Mouse (Mus musculus) heart, embryonic 13.5 days (tissue): ENCODE measurements around the gene Pik3r2. TPM values are rescaled to one million over a fixed set of nuclear protein-coding genes. Genes with fewer than 3 reads are reported as not detected.
"Not testable (repeated sequence)": the region's sequence is repeated elsewhere in the genome, so short reads cannot be mapped to it uniquely, and the experiment has no call there.

Experiments
- ATAC-seq: fragments of 200-750 bp; cut with Nextera tagmentation; 2 replicates; pipeline ENCODE4 v1.8.0; 2017; ENCODE audit warnings: moderate TSS enrichment; ENCODE audit not compliant: insufficient number of reproducible peaks, low FRiP score, low TSS enrichment; ENCODE audit errors: extremely low read depth
- H3K27ac ChIP-seq: fragments of 300-500 bp; sonication (generic); replicated peaks from 2 replicates; pipeline ENCODE4 v1.5.1; 2015; ENCODE audit warnings: moderate library complexity, mild to moderate bottlenecking, inconsistent platforms
- H3K27me3 ChIP-seq: fragments of 300-500 bp; sonication (generic); replicated peaks from 2 replicates; pipeline ENCODE4 v1.6.1; 2015; ENCODE audit warnings: mild to moderate bottlenecking, inconsistent platforms
- H3K36me3 ChIP-seq: fragments of 300-500 bp; sonication (generic); 2 replicates; pipeline ENCODE4 v1.6.1; 2015; ENCODE audit warnings: mild to moderate bottlenecking, inconsistent platforms
- H3K4me1 ChIP-seq: fragments of 300-500 bp; sonication (generic); 2 replicates; pipeline ENCODE4 v1.6.1; 2015; ENCODE audit warnings: inconsistent platforms
- H3K4me2 ChIP-seq: fragments of 300-500 bp; sonication (generic); 2 replicates; pipeline ENCODE4 v1.6.1; 2015; ENCODE audit warnings: inconsistent platforms, mild to moderate bottlenecking, moderate library complexity
- H3K4me3 ChIP-seq: fragments of 300-500 bp; sonication (generic); 2 replicates; pipeline ENCODE4 v1.5.1; 2015; ENCODE audit warnings: moderate library complexity, mild to moderate bottlenecking, inconsistent platforms
- H3K9ac ChIP-seq: fragments of 300-500 bp; sonication (generic); 2 replicates; pipeline ENCODE4 v1.6.1; 2015; ENCODE audit warnings: inconsistent platforms, mild to moderate bottlenecking, moderate library complexity
- H3K9me3 ChIP-seq: fragments of 300-500 bp; sonication (generic); 2 replicates; pipeline ENCODE4 v1.6.1; 2016; ENCODE audit warnings: inconsistent platforms
- WGBS: fragments of 180-500 bp; shearing (Covaris S2); methylation state at CpG from one replicate; pipeline ENCODE4 v1.1.7; 2015; ENCODE audit warnings: mixed read lengths; 5-methylcytosine and 5-hydroxymethylcytosine counted together
- polyA plus RNA-seq: library from polyadenylated mRNA; unstranded; fragments of >200 nt; fragmentation: Nextera tagmentation; extraction: Ambion mirVana; gene quantifications from 2 replicates; pipeline ENCODE4 v1.2.1, GENCODE M21; 2015

The Pik3r2 gene
- 34.9 and 36.5 TPM in 2 replicates for polyA plus RNA-seq

DNA sequence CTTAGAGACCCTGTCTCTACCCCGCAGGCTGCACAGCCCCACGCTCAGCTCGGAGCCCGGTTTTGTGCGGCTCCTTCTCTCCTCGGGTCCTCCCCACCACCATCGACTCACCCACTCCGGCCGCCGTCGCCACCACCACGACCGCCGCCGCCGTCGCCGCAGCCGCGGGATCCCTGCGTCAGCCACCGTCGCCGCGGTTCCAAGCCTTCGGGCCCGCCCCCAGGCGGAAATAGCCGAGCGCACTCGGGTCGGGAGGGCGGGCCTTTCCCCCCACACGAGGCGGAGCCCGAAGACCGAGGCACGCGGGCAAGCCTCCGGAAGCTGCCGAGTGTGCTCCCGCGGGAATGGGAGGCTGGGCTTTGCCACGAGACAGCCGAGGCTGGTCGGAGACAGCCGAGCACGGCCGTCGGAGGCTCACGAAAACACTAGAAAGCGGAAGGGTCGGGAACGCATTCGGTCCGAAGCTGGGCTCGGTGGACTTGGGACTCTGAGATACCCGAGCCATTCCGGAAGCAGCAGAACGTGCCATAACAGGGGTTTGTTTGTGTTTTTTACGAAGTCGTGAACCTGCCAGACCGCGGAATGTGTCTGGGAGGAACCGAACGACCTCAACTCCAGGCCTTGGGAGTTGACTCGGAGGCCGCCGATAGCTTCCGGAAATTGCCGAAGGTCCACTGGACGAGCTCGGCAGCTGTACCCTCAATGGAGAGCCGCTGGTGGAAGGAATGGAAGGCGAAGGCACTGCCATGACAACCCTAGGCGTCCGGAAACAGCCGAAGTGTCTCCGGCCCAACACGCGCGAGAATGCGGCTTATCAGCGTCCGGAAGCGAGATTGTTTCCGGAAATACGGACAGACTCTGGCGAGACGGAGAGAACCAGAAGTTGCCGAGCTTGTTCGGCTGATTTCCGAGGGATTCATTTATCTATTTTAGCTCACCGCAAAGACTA is at the start of gene Pik3r2:
Gene Pik3r2 (minus strand): TSS at position 218 of the 949 bp plus-strand sequence.
- under 1% methylated on average over 91 of the region's 94 CpGs for WGBS
- Histone ChIP-seq H3K36me3 (peaks cover 68% of the 10 kb centered on the region), H3K27me3 (no peaks in the 10 kb centered on the region), H3K9me3 (no peaks in the 10 kb centered on the region), H3K4me2 (peak within 1 kb of the TSS; percentile 89), H3K9ac (peak within 1 kb of the TSS; percentile 99), H3K27ac (peak within 1 kb of the TSS; percentile 99), H3K4me3 (peak within 1 kb of the TSS; percentile 93), H3K4me1 (peaks cover 45% of the 10 kb centered on the region)
- ATAC-seq = peak; percentile 82

DNA sequence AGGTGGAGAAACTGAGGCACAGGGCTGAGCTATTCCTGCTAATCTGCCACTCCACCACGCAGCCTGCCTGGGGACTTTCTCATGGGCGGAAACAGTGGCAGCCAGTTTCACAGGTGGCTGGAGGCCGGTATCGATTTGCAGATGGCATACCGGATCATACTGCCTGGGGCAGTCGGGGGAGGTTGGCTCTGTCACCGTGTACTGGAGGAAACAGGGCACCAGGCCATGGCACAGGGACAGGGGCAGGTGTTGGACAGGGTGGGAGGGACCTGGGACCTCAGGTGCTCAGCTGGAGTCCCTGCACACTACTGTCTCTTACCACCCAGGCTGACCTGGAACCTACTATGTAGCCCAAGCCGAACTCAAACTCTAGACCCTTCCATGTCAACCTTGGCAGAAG is 49.3 kb upstream of the Pik3r2 start:
- peaks cover 33% of the 10 kb centered on the region for H3K27me3 ChIP-seq
- H3K9ac ChIP-seq = no peak overlapping the region
- H3K36me3 ChIP-seq = no peaks in the 10 kb centered on the region
- H3K9me3 ChIP-seq = peaks cover 5% of the 10 kb centered on the region; the same call in 1 of the 2 replicates
- H3K4me3 ChIP-seq = no peak overlapping the region
- 0 out of 2 replicates have a peak, but pooled peaks cover 2% of the 10 kb centered on the region for H3K4me1 ChIP-seq
- no peak overlapping the region for H3K4me2 ChIP-seq
- no peak for ATAC-seq
- 78% methylated on average over 8 of the region's 8 CpGs for WGBS
- H3K27ac ChIP-seq = no peak overlapping the region

DNA sequence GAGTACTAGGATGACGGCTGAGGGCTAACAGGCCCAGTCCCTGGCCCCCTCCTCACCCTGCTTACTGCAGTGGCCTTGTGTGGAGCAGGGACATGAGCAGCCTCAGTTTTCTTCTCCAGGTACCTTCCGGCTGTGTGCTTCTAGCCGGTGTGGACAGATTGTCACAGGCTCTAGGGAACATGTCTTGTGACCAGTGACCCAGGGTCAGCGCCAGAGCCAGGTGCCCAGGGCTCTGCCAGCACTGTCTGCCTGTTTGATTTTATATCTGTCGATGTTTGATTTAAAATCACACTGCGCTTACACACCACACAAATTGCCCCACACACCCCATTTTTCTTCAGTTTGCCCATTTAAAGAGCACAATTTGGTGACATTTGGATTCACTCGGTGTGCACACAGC is 47.3 kb upstream of the Pik3r2 start:
- H3K36me3 ChIP-seq = no peaks in the 10 kb centered on the region
- H3K9me3 ChIP-seq = peaks cover 13% of the 10 kb centered on the region
- no peak overlapping the region for H3K4me3 ChIP-seq
- no peak overlapping the region for H3K9ac ChIP-seq
- ATAC-seq = no peak
- H3K4me1 ChIP-seq = peaks cover 8% of the 10 kb centered on the region
- H3K27me3 ChIP-seq = peaks cover 53% of the 10 kb centered on the region
- 81% methylated on average over 7 of the region's 7 CpGs for WGBS
- no peak overlapping the region for H3K27ac ChIP-seq
- H3K4me2 ChIP-seq = no peak overlapping the region

DNA sequence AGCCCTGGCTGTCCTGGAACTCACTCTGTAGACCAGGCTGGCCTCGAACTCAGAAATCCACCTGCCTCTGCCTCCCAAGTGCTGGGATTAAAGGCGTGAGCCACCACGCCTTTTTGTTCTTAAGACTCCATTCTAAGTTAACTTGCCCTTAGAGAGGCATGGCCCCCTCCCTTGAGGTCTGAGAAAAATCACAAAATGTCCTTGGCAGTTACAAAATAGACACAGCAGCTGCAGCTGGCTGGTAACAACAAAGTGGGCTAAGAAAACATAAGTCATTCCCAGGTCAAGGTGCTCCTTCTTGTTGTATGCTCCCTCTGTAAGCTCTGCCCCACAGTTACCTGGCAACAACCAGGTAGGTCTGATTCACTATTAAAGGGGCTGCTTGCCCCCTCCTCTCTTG is 46.1 kb upstream of the Pik3r2 start:
- H3K4me2 ChIP-seq, H3K27ac ChIP-seq, H3K4me3 ChIP-seq, H3K36me3 ChIP-seq, H3K4me1 ChIP-seq, ATAC-seq, H3K9ac ChIP-seq: not testable (repeated sequence)
- 60% methylated on average over 3 of the region's 3 CpGs for WGBS
- H3K27me3 ChIP-seq = peaks cover 59% of the 10 kb centered on the region
- H3K9me3 ChIP-seq = peaks cover 19% of the 10 kb centered on the region

- WGBS = 30% methylated on average over 11 of the region's 11 CpGs
- peaks cover 18% of the 10 kb centered on the region for H3K9me3 ChIP-seq
- no peak overlapping the region for H3K4me2 ChIP-seq
- 0 out of 2 replicates have a peak overlapping the region, but pooled peaks have one; percentile 24 for H3K9ac ChIP-seq
- no peak overlapping the region for H3K27ac ChIP-seq
- H3K4me3 ChIP-seq = no peak overlapping the region
- peaks cover 9% of the 10 kb centered on the region for H3K4me1 ChIP-seq
- no peaks in the 10 kb centered on the region for H3K36me3 ChIP-seq
- peaks cover 65% of the 10 kb centered on the region for H3K27me3 ChIP-seq
- no peak for ATAC-seq
Observed at GRCm38 (mm10) chr8:70821992-70822391, 45.5 kb upstream of the Pik3r2 start.

DNA sequence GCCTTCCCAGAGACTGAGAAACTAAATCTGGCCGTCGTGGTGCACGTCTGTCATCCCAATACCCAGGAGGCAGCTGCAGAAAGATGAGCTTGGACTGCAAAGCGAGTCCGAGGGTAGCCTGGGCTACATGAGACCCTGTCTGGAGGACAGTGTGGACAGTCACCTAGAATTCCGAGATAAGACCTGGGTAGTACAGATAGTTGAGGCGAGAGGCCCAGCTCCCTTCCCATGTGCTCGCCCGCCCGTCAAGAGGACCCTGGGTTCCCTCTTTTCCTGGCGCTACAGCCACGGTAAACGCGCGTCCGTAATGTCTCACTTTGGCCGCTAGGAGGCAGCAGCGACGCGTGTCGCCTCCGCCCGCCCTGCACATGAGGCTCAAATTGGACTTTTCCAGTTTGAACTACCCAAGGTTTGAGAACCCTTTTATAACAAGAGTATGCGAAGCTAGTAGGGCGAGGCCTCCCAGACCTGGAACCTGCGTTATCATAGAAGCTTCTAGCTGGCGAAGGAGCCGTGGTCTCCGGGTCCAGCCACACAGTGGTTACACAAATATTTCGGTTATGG is 45.0 kb upstream of the Pik3r2 start:
- peaks cover 70% of the 10 kb centered on the region for H3K27me3 ChIP-seq
- H3K4me2 ChIP-seq = no peak overlapping the region
- no peak for ATAC-seq
- no peaks in the 10 kb centered on the region for H3K36me3 ChIP-seq
- 14% methylated on average over 30 of the region's 30 CpGs for WGBS
- 0 out of 2 replicates have a peak overlapping the region, but pooled peaks have one; percentile 24 for H3K9ac ChIP-seq
- no peak overlapping the region for H3K4me3 ChIP-seq
- peaks cover 14% of the 10 kb centered on the region for H3K9me3 ChIP-seq
- no peak overlapping the region for H3K27ac ChIP-seq
- peaks cover 14% of the 10 kb centered on the region for H3K4me1 ChIP-seq

DNA sequence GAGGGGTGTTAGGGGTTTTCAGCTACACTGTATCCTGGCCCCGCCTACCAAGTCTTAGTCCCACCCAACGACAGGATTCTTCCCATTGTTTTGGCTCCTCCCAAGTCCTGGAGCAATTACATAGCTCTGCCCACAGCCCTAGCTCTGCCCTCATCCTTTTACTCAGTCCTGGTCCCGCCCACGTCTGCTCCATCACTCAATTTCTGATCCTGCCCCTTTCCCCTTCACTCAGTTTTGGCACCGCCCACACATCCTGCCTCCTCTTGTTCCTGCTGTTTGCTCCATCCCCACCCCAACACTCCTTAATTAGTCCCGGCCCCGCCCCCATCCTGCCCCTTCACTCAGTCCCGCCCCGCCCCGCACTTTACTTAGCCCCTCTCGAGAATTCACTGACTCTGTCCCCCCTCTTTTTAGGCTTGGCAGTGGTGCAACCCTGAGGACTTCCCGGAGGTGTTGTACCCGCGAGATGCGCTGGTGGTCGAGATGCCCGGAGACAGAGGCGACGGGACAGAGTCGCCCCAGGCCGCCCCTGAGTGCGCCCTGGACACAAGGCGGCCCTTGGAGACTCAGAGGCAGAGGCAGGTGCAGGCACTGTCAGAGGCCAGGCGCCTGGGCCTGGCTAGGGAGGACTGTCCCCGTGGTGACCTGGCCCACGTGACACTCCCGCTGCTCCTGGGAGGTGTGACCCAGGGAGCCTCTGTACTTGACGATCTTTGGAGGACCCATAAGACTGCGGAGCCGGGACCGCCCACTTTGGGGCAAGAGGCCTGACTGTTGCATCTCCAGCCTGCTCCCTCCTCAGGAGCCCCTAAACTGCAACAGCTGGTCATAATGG is 43.8 kb upstream of the Pik3r2 start:
- no peak overlapping the region for H3K9ac ChIP-seq
- H3K4me3 ChIP-seq = peak overlapping the region; percentile 23
- H3K9me3 ChIP-seq = peaks cover 14% of the 10 kb centered on the region
- H3K4me1 ChIP-seq = peaks cover 14% of the 10 kb centered on the region
- 2% methylated on average over 31 of the region's 31 CpGs for WGBS
- no peak overlapping the region for H3K27ac ChIP-seq
- H3K36me3 ChIP-seq = no peaks in the 10 kb centered on the region
- peak overlapping the region; percentile 44 for H3K4me2 ChIP-seq
- peak; percentile 61 for ATAC-seq
- peaks cover 73% of the 10 kb centered on the region for H3K27me3 ChIP-seq

GRCm38 (mm10) chr8:70816679-70817078 is 40.2 kb upstream of the Pik3r2 start:
- Histone ChIP-seq H3K9ac (no peak overlapping the region), H3K27me3 (peaks cover 84% of the 10 kb centered on the region), H3K27ac (no peak overlapping the region), H3K4me3 (peak overlapping the region; percentile 17), H3K36me3 (no peaks in the 10 kb centered on the region), H3K9me3 (peaks cover 14% of the 10 kb centered on the region), H3K4me1 (peaks cover 12% of the 10 kb centered on the region), H3K4me2 (peak overlapping the region; percentile 49)
- WGBS = 8% methylated on average over 27 of the region's 30 CpGs
- peak; percentile 27; the same call in 1 of the 2 replicates for ATAC-seq

- Histone ChIP-seq H3K4me2 (no peak overlapping the region), H3K27me3 (peaks cover 81% of the 10 kb centered on the region)
- WGBS = 57% methylated on average over 4 of the region's 4 CpGs
Observed at GRCm38 (mm10) chr8:70812885-70813284, 36.4 kb upstream of the Pik3r2 start.

DNA sequence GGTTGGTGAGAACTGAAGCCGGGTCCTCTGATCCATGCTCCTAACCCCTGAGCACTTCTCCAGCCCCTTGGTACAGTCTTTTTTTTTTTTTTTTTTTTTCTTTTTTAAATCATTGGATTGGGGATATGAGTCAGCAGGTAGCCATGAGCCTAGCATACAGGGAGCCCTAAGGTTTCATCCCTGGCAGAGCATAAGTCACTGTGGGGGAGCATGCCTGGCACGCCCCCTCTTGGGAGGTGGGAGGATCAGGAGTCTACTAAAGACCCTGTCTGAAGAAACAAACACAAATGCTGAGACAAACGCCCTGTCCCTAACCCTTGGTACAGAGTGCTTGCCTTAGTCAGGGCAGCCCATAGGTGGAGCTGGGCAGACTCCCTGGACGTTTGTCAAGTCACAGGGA is 35.5 kb upstream of the Pik3r2 start:
- Histone ChIP-seq H3K4me3 (no peak overlapping the region), H3K27me3 (peaks cover 78% of the 10 kb centered on the region), H3K27ac (no peak overlapping the region), H3K36me3 (no peaks in the 10 kb centered on the region), H3K9ac (no peak overlapping the region), H3K4me1 (peaks cover 6% of the 10 kb centered on the region), H3K4me2 (no peak overlapping the region), H3K9me3 (no peaks in the 10 kb centered on the region)
- WGBS = 36% methylated on average over 4 of the region's 4 CpGs
- no peak for ATAC-seq

More at GRCm38 (mm10) chr8:70812885-70813284, 36.4 kb upstream of the Pik3r2 start:
- no peaks in the 10 kb centered on the region; the same call in 1 of the 2 replicates for H3K9me3 ChIP-seq
- no peak overlapping the region for H3K27ac ChIP-seq
- peaks cover 6% of the 10 kb centered on the region for H3K4me1 ChIP-seq
- no peak overlapping the region for H3K4me3 ChIP-seq
- H3K36me3 ChIP-seq = no peaks in the 10 kb centered on the region
- H3K9ac ChIP-seq = no peak overlapping the region
- no peak for ATAC-seq
